Mouse (Mus musculus): Measurements from ENCODE around the gene Anks1b.

DNA sequence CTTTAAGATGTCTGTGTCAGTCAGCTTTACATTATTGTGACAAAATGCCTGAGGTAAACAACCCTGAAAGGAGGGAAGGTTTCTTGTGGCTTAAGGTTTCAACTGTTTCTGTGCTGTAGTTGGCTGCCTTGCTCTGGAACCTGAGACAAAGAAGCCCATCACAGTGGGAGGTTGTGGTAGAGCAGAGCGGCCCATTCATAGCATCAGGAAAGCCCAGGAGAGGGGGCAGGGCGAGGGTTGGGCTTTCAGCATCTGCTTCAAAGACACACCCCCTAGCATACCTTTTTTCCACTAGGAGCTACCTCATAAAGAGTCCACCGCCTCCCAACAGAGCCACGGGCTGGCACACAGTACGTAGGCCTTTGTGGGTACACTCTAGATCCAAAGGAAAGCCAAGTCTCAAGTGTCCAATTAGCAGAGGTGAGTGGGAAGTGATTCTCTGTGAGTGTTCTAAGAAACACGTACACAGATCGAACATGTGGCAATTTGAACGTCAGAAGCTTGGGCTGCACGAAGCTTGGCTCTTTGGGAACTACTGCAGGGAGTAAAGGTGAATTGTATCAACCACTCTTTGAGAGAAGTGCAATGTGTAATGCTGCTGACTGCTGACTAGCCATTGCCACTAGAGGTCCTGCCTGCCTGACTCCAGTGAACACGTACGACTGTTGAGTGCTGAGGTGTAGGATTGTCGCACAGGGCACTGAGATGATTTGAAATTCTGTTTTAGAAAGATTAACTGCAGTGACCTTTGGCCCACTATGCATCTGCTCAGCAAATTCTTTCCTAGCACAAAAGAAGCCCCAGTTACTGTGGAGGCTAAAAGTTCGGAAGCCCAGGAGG is 906.5 kb downstream of the Anks1b start:
- TF ChIP-seq CTCF (IDR thresholded peaks at IDR 0.05): no peak
- no peak for TF ChIP-seq EP300 (IDR thresholded peaks at IDR 0.05)

Data from lung, postnatal 0 days (tissue).